Mouse (Mus musculus) midbrain, embryonic 14.5 days (tissue): Measurements from ENCODE around the gene Runx3. TPM values are rescaled to one million over a fixed set of nuclear protein-coding genes. Genes with fewer than 3 reads are reported as not detected.

Source experiments
- ATAC-seq: fragments of 200-750 bp; cut with Nextera tagmentation; 2 replicates; pipeline ENCODE4 v1.8.0; 2017; ENCODE audit warnings: moderate number of reproducible peaks, moderate library complexity; ENCODE audit not compliant: low FRiP score, low TSS enrichment
- DNase-seq: peaks from one replicate; pipeline ENCODE4 v3.0.0-alpha.2; 2015
- H3K27ac ChIP-seq: fragments of 300-500 bp; sonication (generic); replicated peaks from 2 replicates; pipeline ENCODE4 v1.5.1; 2014; ENCODE audit warnings: mild to moderate bottlenecking, low read depth, low read length, moderate library complexity
- H3K27me3 ChIP-seq: fragments of 300-500 bp; sonication (generic); 2 replicates; pipeline ENCODE4 v1.6.1; 2014; ENCODE audit warnings: low read length, control low read depth, mixed read lengths; ENCODE audit not compliant: control insufficient read depth, insufficient read depth
- H3K36me3 ChIP-seq: fragments of 300-500 bp; sonication (generic); 2 replicates; pipeline ENCODE4 v1.6.1; 2014; ENCODE audit warnings: low read length, control low read depth; ENCODE audit not compliant: control insufficient read depth, insufficient read depth
- H3K4me1 ChIP-seq: fragments of 300-500 bp; sonication (generic); 2 replicates; pipeline ENCODE4 v1.6.1; 2014; ENCODE audit warnings: mild to moderate bottlenecking, antibody characterized with exemption, low read length, control low read depth; ENCODE audit not compliant: control insufficient read depth, insufficient read depth
- H3K4me2 ChIP-seq: fragments of 300-500 bp; sonication (generic); 2 replicates; pipeline ENCODE4 v1.6.1; 2014; ENCODE audit warnings: mild to moderate bottlenecking, low read length, moderate library complexity
- H3K4me3 ChIP-seq: fragments of 300-500 bp; sonication (generic); replicated peaks from 2 replicates; pipeline ENCODE4 v1.5.1; 2014; ENCODE audit warnings: low read depth, low read length
- H3K9ac ChIP-seq: fragments of 300-500 bp; sonication (generic); replicated peaks from 2 replicates; pipeline ENCODE4 v1.6.1; 2014; ENCODE audit warnings: mild to moderate bottlenecking, low read length, moderate library complexity
- H3K9me3 ChIP-seq: fragments of 300-500 bp; sonication (generic); 2 replicates; pipeline ENCODE4 v1.6.1; 2016; ENCODE audit warnings: low read length, control low read depth, mixed read lengths; ENCODE audit not compliant: control insufficient read depth
- WGBS: fragments of 180-500 bp; shearing (Covaris S2); extraction: QIAGEN DNeasy Blood & Tissue Kit; methylation state at CpG from one replicate; pipeline ENCODE4 v1.1.7; 2014; 5-methylcytosine and 5-hydroxymethylcytosine counted together
- polyA plus RNA-seq: library from polyadenylated mRNA; unstranded; fragments of >200 nt; fragmentation: Nextera tagmentation; extraction: Ambion mirVana; gene quantifications from 2 replicates; pipeline ENCODE4 v1.2.1, GENCODE M21; 2014

The Runx3 gene
- polyA plus RNA-seq, result not detected in 2 replicates

DNA sequence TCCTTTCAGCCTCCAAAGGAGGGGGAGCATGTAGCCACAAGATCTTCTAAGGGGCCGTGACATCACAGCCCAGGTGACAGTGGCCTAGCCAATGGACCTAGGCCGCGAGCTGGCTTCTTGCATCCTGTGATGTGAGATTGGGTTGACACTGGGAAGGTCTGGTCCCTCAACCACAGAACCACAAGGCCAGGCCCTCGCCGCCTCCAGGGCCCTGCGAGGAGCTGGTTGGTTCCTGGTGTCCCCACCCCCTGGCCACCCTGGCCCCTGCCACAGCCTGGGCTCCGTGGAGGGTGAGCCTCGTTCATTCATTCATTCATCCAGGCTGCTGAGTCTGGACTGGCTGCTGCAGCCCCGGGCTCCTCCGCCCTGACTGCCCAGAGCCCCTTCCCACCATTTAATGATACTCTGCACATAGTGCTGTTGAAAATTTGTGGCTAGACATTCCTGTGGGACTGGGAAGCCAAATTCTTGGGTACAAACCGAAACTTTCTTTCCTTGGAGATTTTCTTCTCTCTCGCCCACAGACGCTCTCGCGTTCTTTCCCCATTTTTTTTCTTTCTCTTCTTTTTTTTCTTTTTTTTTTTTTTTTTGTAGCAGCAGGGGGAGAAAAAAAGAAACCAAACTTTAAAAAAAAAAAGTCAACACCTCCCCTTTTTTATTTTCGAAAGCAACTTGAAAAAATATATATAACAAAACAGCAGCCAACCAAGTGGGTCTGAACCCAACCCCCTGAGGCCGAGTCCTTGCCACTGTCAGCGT, at the start of gene Runx3:
Gene Runx3, plus strand, starts transcription at position 311 of the 759 bp plus-strand sequence.
- Histone ChIP-seq H3K9ac (no peak within 1 kb of the TSS), H3K4me1 (no peaks in the 10 kb centered on the region), H3K27ac (no peak within 1 kb of the TSS), H3K27me3 (no peaks in the 10 kb centered on the region), H3K4me3 (no peak within 1 kb of the TSS), H3K4me2 (no peak within 1 kb of the TSS), H3K9me3 (no peaks in the 10 kb centered on the region), H3K36me3 (no peaks in the 10 kb centered on the region)
- DNase-seq (no peak), ATAC-seq (no peak)
- WGBS, result 82% methylated on average over 18 of the region's 18 CpGs

DNA sequence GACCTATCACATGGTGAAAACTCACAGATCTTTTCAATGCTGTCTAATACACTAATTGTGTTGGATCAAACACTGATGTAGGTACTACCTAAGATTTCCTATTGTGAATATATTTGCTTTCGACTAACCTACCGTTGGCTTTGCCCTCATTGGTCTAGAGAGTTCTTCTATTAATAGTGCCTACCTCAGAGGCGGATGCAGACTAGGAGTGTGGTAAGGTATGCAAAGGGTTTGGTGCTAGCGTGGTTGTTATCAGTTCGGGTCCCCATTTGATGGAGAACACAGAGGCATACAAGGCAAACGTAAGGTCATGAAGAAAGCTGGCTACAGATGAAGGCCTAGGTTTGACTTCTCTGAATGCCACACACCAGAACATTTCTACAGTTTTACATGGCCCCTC, 47.8 kb upstream of the Runx3 start:
- Histone ChIP-seq H3K36me3 (no peaks in the 10 kb centered on the region), H3K27me3 (no peaks in the 10 kb centered on the region), H3K27ac (no peak overlapping the region), H3K4me3 (no peak overlapping the region), H3K9me3 (no peaks in the 10 kb centered on the region), H3K9ac (no peak overlapping the region), H3K4me1 (no peaks in the 10 kb centered on the region), H3K4me2 (no peak overlapping the region)
- WGBS, result 89% methylated on average over 6 of the region's 6 CpGs
- no peak for ATAC-seq
- no peak for DNase-seq

DNA sequence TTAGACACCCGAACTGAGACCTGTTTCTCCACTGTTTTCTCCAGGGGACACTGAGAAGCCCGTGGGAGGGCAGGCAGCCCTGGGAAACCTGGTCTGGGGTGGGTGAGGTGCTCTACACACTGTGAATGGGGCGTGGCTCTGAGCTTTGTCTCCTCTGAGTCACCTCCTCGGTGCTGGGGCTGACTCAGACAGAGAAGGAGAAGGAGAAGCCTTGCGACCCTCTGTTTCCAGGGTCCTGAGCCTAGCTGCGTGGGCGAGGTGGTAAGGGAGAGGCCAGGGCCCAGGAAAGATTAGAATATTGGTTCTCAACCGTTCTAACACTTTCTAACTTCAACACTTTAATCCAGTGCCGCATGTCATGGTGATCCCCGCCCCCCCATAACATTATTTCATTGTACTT, 46.9 kb upstream of the Runx3 start:
- Histone ChIP-seq H3K27me3 (no peaks in the 10 kb centered on the region), H3K36me3 (no peaks in the 10 kb centered on the region), H3K4me3 (no peak overlapping the region), H3K4me2 (no peak overlapping the region), H3K9me3 (no peaks in the 10 kb centered on the region), H3K9ac (no peak overlapping the region), H3K4me1 (no peaks in the 10 kb centered on the region), H3K27ac (no peak overlapping the region)
- WGBS, result 75% methylated on average over 10 of the region's 10 CpGs
- ATAC-seq, result no peak
- no peak for DNase-seq

DNA sequence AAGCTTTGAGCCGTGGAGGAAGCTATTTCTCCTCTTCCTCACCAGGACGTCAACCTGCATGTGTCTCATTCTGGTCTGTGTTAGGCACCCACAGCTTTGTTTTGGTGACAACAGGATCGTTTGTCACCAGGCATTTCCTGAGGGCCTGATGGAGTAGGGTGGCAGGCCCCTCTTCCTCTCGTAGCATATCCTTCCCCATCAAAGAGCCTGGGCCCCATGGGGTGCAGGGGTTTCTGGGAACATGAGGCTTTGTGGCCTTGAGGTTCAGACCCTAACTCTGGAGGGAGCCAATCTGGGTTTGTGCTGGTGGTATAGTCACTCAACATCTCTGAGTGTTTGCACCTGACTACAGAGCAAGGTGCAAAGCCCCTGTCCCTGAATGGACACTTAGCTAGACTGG, 45.8 kb upstream of the Runx3 start:
- H3K27ac ChIP-seq, result no peak overlapping the region
- H3K9ac ChIP-seq, result no peak overlapping the region
- H3K9me3 ChIP-seq, result no peaks in the 10 kb centered on the region
- no peaks in the 10 kb centered on the region for H3K36me3 ChIP-seq
- H3K4me2 ChIP-seq, result no peak overlapping the region
- no peak for DNase-seq
- no peak overlapping the region for H3K4me3 ChIP-seq
- 83% methylated on average over 4 of the region's 4 CpGs for WGBS
- no peaks in the 10 kb centered on the region for H3K4me1 ChIP-seq
- ATAC-seq, result no peak
- no peaks in the 10 kb centered on the region for H3K27me3 ChIP-seq

DNA sequence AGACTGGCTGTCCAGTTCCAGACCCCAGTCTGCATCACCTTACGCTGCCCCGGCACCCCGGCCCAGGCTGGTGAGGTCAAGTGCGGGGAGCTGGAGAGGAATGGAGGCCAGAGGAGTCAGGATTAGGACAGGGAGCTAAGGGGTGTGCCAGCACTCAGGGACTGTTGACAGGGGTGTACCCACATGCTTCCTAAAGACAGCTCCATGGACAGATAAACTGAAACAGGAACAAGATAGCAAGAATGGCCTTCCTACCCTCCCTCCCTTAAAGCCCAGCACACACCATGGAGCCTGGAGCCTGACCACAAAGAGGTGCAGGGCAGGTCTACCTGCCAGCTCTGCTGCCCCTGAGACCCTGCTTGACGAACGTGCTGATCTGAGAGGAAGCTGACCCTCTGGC, 45.1 kb upstream of the Runx3 start:
- Histone ChIP-seq H3K27ac (no peak overlapping the region), H3K27me3 (no peaks in the 10 kb centered on the region), H3K9me3 (no peaks in the 10 kb centered on the region), H3K36me3 (no peaks in the 10 kb centered on the region), H3K4me1 (no peaks in the 10 kb centered on the region), H3K4me2 (no peak overlapping the region), H3K4me3 (no peak overlapping the region), H3K9ac (no peak overlapping the region)
- ATAC-seq (no peak), DNase-seq (no peak)
- 90% methylated on average over 6 of the region's 6 CpGs for WGBS

DNA sequence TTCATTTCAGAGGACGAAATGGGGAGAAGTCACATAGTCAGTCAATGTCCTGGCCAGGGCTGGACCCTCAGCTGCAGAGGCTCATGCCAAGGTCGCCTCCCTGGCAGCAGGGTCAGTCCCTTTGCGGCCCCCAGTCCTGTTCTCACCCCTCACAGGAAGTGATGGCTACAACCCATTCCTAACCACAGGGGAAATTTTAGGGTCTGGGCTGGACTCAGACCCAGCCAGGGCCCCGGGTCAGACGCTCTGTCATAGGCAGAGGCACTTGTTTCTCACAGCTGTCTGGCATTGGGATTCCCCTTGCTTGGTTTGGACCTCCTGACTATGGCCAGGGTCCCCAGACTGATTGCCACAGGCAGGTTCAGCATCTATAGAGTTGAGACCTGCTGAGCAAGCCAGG, 43.8 kb upstream of the Runx3 start:
- ATAC-seq (no peak), DNase-seq (no peak)
- no peaks in the 10 kb centered on the region for H3K9me3 ChIP-seq
- no peak overlapping the region for H3K4me2 ChIP-seq
- H3K9ac ChIP-seq, result no peak overlapping the region
- H3K4me3 ChIP-seq, result no peak overlapping the region
- H3K27ac ChIP-seq, result no peak overlapping the region
- H3K4me1 ChIP-seq, result no peaks in the 10 kb centered on the region
- H3K27me3 ChIP-seq, result no peaks in the 10 kb centered on the region
- WGBS, result 82% methylated on average over 5 of the region's 5 CpGs
- H3K36me3 ChIP-seq, result no peaks in the 10 kb centered on the region

DNA sequence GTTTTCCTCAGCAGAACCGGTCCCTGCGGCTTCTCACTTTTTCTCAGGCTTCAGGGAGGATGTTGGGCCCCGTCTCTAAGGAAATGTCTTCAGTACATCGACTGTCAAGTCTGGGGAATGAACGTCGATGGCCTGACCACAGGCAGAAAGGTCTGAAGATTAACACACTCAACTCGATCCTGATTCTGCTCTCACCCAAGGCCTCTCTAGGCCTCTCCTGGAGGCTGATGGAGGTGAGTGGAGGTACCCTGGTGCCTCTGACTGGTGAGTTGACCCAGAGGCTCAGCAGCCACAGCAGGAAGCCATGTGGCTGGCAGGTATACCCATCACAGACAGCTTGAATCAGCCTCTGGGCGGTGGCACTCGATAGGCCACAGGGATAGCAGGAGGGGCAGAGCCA, 43.3 kb upstream of the Runx3 start:
- Histone ChIP-seq H3K36me3 (no peaks in the 10 kb centered on the region), H3K4me2 (no peak overlapping the region), H3K4me1 (no peaks in the 10 kb centered on the region), H3K9me3 (no peaks in the 10 kb centered on the region), H3K27ac (no peak overlapping the region), H3K4me3 (no peak overlapping the region), H3K27me3 (no peaks in the 10 kb centered on the region), H3K9ac (no peak overlapping the region)
- no peak for DNase-seq
- 80% methylated on average over 9 of the region's 9 CpGs for WGBS
- ATAC-seq, result no peak

DNA sequence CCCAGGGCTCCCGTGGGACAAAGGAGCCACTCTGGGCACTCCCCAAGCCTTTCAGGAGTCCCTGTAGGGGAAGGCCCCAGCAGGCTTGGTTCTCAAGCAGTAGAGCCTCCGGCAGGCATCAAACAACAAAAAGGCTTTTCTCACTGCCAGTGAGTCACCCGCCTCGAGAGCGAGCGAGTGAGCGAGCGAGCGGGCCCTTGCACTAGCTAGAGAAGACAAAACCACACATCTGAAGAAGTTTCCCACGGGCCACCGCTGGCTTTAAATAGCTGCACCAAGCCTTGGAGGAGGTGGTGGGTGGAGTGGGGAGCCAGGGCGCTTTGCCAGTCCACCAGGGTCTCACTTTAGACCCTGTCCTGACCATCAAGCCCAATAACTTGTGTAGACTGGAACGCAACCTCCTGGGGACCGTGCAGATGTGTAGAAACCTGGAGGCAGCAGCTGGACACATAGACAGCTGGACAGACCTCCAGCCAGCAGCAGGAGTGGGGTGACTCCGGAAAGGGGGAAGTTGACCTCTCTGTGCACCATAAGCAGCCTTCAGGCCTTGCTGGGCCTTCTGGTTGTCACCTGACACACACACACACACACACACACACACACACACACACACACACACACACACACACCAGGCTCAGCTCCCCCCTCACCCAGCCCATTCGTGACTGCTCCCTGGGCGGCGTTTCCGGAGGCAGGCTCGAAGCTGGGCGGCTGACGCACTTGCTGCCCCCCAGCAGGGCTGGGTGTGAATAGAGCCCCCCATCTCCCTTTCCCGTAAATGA, 40.4 kb upstream of the Runx3 start:
- DNase-seq (peak; percentile 24), ATAC-seq (no peak)
- H3K4me3 ChIP-seq, result no peak overlapping the region
- H3K36me3 ChIP-seq, result no peaks in the 10 kb centered on the region
- H3K4me1 ChIP-seq, result no peaks in the 10 kb centered on the region
- H3K27ac ChIP-seq, result no peak overlapping the region
- H3K9me3 ChIP-seq, result no peaks in the 10 kb centered on the region
- H3K9ac ChIP-seq, result no peak overlapping the region
- no peaks in the 10 kb centered on the region for H3K27me3 ChIP-seq
- no peak overlapping the region for H3K4me2 ChIP-seq
- WGBS, result 43% methylated on average over 23 of the region's 23 CpGs

DNA sequence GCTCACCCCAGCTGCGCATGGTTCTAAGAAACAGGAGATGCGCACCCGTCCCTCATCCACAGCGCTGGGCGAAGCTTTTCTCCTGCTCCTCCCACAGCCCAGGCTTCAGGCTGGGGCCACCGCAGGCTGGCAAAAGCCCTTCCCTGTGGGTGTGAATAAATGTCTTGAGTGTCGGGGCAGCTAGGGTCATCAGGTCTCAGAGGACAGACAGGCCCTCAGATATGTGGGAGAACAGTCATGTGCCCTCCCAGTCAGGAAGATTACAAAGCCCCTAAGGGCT, 39.9 kb upstream of the Runx3 start:
- Histone ChIP-seq H3K9me3 (no peaks in the 10 kb centered on the region), H3K4me2 (no peak overlapping the region), H3K27me3 (no peaks in the 10 kb centered on the region), H3K4me3 (no peak overlapping the region), H3K36me3 (no peaks in the 10 kb centered on the region), H3K4me1 (no peaks in the 10 kb centered on the region), H3K27ac (no peak overlapping the region), H3K9ac (no peak overlapping the region)
- DNase-seq (no peak), ATAC-seq (no peak)
- 58% methylated on average over 7 of the region's 7 CpGs for WGBS
